ENCODE assay signal across 8 mouse cellular contexts in the genomic region with DNA sequence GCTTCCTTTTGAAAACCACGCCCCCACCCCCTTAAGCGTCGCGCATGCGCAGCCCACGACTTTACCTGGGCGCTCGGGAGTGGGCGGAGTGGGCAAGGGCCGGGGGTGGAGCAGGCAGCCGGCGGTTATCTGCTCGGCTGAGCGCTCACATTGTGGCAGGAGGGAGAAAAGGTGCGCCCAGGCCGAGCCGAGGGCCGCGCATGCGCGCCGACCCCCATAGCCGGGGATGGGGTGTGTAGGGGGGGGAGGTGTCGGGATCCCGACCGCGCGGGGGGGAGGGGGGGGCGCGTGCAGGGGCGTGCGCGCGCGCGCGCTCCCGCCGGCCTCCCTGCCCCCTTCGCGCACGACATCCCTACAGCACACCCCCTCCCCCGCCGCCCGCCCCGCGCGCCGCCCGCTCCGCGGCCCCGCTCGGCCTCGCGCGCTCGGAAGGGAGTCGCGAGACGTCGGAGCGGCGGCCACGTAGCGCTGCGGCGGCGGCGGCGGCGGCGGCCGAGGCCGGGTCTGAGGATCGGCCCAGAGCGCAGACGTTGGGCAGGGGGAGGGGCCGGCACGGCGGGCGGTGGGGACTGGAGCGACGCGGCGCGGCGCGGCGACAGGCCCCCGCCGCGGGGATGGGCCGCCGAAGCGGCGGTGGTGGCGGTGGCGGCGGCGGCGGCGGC. TPM values are rescaled to one million over a fixed set of nuclear protein-coding genes. Genes with fewer than 3 reads are reported as not detected.
DNase-seq lines count a peak whose midpoint lies in the region; ATAC-seq lines count a peak whose summit lies in the region.

TSS of gene Zfp652 (plus strand) at position 111 of the 662 bp plus-strand sequence.

- no peaks in the 10 kb centered on the region for H3K27me3 ChIP-seq in hindbrain, embryonic 10.5 days (ENCODE audit: insufficient read depth, poor library complexity, severe bottlenecking)

- H3K4me1 ChIP-seq in hindbrain, embryonic 10.5 days (replicated peaks) = peaks cover 44% of the 10 kb centered on the region

- DNase-seq in MN1 (ENCODE audit: low spot score) = peak; percentile 85
- peak; percentile 91 for DNase-seq in cerebellum, adult 8-10 months
- DNase-seq in hindbrain, embryonic 10.5 days (ENCODE audit: low spot score) = peak; percentile 90
- DNase-seq in layer of hippocampus, postnatal 14 days (ENCODE audit: low spot score in 2 of 2) = peak; percentile 73 to 80
- peak; percentile 88 for DNase-seq in lung, postnatal 14 days
- DNase-seq in retina, adult 2 months (ENCODE audit: low read depth, low spot score) = peak; percentile 83
- peak; percentile 94 for DNase-seq in thymus, postnatal 4 days

- ATAC-seq in frontal cortex, adult (ENCODE audit: low TSS enrichment) = peak; percentile 62

- H3K4me3 ChIP-seq in hindbrain, embryonic 10.5 days = peak within 1 kb of the TSS; percentile 97

- no peaks in the 10 kb centered on the region for H3K9me3 ChIP-seq in hindbrain, embryonic 10.5 days

- WGBS in hindbrain, embryonic 10.5 days = under 1% methylated on average over 85 of the region's 103 CpGs

- no peaks in the 10 kb centered on the region for H3K36me3 ChIP-seq in hindbrain, embryonic 10.5 days

- H3K27ac ChIP-seq in hindbrain, embryonic 10.5 days = peak within 1 kb of the TSS; percentile 98

RNA-seq across cellular contexts. Expression of gene Zfp652, which starts in this region (rescaled TPM):
- polyA plus RNA-seq in hindbrain, embryonic 10.5 days (2016; fragmentation: Nextera tagmentation; extraction: Ambion mirVana) = 16.7 and 17.2 TPM in 2 replicates
- total RNA-seq in layer of hippocampus, postnatal 14 days (2021) = 10 to 100 TPM; 48.7 to 49.6 TPM

Comparison
In these comparisons a context has a peak if more than half of its experiments do, and no peak if none do; other contexts are left out.
1. Peak in every context shown above with its lines: DNase-seq, ATAC-seq, H3K4me3 ChIP-seq and H3K27ac ChIP-seq.